Mouse (Mus musculus): ENCODE measurements around the gene Slc37a1.

GRCm38 (mm10) chr17:31257898-31258297, 28.7 kb upstream of the Slc37a1 start:
- TF ChIP-seq POLR2A (IDR thresholded peaks at IDR 0.05; ENCODE audit: borderline replicate concordance, extremely low read depth, low read depth, low read length) (no peak), CTCF (IDR thresholded peaks at IDR 0.05; ENCODE audit: insufficient read depth, low read length) (no peak)

Measured in lung, adult 2 months (tissue).